Mouse (Mus musculus) CD4-positive, CD25-positive, alpha-beta regulatory T cell (primary cell): Measurements from ENCODE around the gene Sfrp4. TPM values are rescaled to one million over a fixed set of nuclear protein-coding genes. Genes with fewer than 3 reads are reported as not detected.

ENCODE experiments used
- polyA plus RNA-seq: library from polyadenylated mRNA; unstranded; fragments of 100-300 nt; shearing (Covaris generic); gene quantifications from one replicate; pipeline ENCODE4 v1.2.1, GENCODE M21; 2017

Sfrp4 gene
- not detected for polyA plus RNA-seq

GRCm38 (mm10) chr13:19622573-19623227, at the start of gene Sfrp4:
Gene Sfrp4 (plus strand): TSS chr13:19623104.

GRCm38 (mm10) chr13:19619216-19619927, 3.5 kb upstream of the Sfrp4 start, which contains the start of gene Epdr1:
Gene Epdr1 (minus strand): TSS chr13:19619927.

Other genes with a start within 250 kb of the Sfrp4 start
- 55.2 TPM for gene Stard3nl, start 227.3 kb upstream of the Sfrp4 start, polyA plus RNA-seq
- gene Epdr1, start 3.2 kb upstream of the Sfrp4 start, polyA plus RNA-seq = 0.63 TPM
- gene Nme8, start 74.7 kb downstream of the Sfrp4 start, polyA plus RNA-seq = not detected
- gene Gpr141, start 201.2 kb downstream of the Sfrp4 start, polyA plus RNA-seq = 0.25 TPM